Mouse (Mus musculus): Measurements from ENCODE around the gene Eif4b.

Eif4b gene

DNA sequence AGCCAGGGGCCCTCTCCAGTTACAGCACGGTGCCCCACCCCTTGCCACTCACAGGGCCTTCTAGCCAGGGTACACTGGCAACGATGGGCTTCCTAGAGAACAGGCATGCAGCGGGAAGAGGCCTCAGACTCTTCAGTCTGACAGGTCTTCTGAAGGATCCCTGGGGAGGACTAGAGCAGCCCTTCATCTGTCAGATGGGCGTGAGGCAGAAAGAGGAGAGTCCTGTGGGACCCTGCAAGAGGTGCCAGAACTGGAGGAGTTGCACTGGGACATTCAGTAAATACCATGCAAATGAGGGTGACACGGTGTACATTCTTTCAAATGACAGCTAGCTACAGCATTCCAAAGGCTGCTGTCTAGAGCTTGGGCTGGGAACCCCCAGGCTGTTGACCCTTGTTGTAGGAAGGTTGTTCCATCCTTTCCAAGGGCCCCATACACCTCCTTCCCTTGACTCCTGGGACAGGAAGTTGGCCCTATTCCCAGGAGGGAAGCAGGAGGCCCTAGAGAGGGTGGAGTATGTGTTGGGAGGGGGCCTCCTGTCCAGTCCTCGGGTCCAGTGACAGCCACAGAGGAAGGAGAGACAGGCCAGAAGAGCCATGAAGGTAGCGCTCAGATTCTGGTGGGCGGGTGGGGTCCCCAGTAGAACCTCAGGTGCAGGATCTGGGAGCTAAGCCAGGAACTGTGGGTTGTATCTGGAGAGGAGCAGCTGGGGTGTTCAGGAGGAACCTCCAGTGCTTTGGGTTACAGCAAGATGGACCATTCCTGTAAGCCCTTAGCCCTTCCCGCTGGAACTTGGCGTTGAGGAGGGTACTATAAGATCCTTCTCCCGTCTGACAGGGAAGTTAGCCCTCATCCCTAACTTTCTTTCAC lies 28.3 kb downstream of the Eif4b start:
- DNase-seq (ENCODE audit: low read depth, low spot score), result no peak

DNA sequence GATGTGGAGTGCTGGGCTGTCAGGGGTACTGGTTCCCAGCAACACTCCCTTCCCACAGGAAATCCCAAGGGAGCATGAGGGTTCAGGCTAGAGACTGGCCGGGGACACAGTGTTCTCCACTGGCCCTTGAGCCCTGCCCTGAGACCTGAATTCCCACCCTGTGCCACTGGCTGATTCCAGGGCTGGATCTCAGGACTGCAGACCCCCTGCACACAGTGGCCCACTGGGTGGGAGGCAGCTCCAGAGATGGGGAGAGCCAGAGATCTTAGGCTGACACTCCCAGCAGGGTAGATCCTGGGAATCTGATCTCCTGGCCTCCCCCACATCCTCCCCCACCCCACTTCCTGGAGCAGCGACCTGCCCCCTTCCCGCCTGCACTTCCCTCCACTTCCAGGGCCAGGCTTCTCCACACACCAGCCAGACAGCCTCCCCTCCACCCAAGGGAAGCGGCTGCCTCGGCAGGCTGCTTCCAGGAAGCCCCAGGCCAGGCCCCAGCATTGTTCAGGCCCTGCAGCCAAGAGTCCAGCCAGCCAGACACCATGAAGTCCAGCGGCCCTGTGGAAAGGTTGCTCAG lies 29.1 kb downstream of the Eif4b start:
- DNase-seq (ENCODE audit: low read depth, low spot score), result no peak

DNA sequence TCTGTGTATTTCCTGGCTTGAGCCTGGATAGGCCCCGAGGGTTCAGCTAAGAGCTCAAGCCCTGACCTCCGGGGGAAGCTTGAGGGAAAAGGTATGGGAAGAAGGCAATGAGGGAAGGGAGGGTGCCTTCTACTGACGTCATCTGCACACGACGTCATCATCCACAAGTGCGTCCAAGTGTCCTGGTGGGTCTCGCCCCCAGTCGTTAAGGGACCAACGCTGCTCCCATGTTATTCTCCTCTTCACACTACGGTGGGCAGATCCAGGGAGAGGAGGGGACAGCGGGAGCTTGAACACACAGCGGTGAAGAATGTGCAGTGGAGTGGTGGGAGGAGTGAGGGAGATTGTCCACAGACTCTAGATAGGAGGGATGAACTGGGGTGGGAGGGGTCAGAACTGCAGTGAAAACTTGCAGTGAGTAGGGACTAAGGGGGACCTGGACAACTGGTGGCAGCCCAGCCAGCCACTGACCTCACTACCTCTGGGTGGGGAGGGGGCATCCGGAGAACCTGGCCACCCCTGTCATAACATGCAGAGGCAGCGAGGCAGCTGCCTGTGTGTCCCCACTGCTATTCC lies 29.9 kb downstream of the Eif4b start:
- DNase-seq (ENCODE audit: low read depth, low spot score), result no peak

DNA sequence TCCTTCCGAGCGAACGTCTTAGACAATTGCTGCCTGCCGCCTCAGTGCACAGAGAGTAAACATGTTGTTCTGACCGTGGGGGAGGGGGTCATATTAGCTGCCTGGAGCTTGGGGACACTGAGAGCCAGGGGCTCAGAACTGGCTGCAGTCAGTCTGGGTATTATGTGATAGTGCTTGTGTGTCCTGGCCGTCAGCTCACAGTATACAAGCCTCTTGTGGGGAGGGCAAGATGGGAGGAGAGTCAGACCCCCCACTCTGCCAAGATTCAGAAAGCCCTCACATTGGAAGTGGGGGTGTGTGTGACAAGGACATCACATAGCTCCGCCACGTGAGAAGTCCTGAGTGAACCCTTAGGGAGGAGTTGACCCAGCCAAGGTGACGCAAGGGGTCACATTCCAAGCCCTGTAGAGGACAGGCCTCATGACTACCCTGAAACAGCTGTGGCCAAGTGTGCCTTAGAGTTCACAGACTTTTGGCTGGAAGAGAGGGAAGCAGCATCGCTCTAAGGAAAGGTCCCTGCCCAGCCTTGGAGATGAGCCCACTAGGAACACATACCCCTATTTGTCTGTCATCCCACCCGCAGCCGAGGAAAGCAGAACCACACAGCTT lies 30.5 kb downstream of the Eif4b start:
- DNase-seq (ENCODE audit: low read depth, low spot score), result no peak

DNA sequence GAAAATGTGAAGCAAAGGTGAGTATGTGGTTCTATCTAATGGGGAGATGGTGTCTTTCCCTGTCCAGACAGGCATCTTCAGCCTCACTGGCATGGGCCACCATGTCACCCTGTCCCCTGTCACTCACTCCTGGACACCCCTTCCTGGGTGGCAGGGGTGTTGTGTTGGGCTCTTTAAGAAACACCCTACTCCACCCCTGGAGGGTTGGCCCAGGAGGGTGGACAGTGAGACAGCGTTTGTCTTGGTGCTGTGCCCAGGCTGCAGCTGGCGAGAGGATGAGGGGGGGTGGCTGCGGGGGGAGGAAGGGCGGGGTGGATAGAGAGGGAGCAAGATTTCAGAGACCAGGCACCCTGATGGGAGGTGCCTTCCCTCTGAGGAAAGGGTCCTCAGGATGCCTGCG lies 31.8 kb downstream of the Eif4b start:
- DNase-seq (ENCODE audit: low read depth, low spot score), result no peak

DNA sequence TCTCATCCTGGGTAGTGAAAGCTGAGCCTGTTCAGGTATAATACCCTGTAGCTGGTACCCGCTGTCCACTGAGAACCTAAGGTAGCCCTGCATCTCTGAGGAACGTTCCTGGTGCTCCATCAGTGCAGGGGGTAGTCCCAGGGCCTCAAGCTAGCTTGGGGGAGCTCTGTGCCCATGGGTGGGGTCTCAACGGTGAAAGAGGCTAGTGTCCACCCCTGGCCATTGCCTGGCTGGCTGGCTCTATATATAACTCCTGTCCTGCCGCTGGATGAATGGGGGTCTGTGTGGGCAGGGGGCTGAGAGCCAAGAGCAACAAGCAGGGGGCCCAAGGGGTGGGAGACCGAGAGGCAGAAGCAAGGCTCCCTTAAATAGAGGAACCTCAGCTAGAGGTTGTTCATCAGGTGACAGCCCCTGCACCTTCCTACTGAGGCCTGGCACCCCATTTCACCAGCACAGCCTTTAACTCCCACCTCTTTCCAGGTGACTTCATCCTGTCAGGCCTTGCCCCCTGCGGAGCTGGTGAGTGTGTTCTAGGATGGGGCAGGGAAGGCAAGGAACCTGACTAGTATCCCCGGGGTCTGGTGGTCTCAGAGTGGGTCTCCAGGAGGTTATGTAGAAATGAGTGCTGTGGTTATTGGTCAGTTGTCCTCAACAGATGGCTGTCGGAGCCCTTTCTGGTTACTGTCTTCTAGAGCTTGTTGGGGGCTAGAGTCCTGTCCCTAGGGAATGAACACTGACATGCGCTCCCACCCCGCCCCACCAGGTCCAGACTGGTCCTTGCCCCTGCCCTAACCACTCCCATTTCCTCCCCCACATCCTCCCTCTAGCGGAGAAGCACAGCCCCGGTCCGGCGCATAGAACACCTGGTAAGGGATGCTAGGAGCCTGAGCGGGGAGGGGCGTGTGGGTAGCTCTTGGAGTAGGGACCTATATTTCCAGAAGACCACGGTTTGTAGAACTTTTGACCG lies 32.5 kb downstream of the Eif4b start:
- no peak for DNase-seq (ENCODE audit: low read depth, low spot score)

DNA sequence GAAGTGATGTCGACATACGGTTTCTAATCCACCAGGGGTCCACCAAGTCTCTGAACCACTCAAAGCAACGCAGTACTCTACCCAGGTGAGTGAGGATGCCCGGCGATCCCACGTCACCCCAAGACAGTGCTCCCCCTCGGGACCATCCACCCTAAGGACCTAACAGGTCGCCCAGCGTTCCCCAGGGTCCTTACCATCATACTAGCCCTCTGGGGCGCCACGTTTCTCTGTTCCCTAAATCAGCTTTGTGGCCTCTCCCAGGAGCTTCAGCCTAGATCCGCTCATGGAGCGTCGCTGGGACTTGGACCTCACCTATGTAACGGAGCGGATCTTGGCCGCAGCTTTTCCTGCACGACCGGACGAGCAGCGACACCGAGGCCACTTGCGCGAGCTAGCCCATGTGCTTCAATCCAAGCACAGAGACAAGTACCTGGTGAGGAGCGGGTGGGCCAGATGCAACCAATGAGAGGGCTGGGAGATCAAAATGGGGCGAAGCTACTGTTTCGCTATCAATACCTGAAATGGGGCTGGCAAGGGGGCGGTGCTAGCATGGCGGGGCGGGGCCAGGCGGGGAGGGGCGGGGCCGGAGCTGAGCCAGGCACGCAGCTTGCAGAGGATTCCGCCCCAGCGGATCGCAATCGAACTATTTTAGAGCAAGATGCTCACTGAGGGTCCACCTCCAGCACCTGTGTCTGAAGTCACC lies 33.3 kb downstream of the Eif4b start:
- no peak for DNase-seq (ENCODE audit: low read depth, low spot score)

DNA sequence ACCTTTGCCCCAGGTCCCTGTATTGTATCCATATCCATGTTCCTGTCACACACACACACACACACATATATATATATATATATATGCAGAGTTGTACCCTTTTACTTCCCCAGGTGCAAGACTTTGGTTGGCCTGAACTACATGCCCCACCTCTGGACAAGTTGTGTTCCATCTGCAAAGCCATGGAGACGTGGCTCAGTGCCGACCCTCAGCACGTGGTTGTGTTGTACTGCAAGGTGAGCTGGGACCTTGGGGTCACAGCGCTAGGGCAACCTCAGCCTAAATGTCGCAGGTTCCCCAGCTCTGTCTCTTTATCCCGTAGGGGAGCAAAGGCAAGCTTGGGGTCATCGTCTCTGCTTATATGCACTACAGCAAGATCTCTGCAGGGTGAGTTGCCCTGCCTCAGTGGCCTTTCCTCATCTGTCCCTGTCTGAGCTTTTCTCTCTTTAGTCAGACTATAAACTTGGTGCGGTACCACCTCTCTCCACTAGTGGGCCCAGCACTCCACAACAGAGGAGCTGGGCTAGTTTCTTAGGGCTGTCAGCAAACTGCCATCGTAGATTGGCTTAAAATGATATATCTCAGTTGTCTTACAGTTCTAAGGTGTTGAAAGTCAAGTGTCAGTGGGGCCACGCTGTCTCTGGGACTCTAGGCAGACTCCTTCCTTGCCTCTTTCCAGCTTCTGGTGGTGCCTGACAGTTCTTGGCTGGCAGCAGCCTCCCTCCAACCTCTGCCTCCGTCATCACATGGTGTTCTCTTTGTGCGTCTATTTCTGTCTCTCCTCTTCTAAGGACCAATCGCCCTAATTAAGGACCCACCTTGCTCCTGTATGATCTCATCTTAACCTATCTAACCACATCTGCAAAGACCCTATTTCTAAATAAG lies 34.4 kb downstream of the Eif4b start:
- DNase-seq (ENCODE audit: low read depth, low spot score), result peak; percentile 30

DNA sequence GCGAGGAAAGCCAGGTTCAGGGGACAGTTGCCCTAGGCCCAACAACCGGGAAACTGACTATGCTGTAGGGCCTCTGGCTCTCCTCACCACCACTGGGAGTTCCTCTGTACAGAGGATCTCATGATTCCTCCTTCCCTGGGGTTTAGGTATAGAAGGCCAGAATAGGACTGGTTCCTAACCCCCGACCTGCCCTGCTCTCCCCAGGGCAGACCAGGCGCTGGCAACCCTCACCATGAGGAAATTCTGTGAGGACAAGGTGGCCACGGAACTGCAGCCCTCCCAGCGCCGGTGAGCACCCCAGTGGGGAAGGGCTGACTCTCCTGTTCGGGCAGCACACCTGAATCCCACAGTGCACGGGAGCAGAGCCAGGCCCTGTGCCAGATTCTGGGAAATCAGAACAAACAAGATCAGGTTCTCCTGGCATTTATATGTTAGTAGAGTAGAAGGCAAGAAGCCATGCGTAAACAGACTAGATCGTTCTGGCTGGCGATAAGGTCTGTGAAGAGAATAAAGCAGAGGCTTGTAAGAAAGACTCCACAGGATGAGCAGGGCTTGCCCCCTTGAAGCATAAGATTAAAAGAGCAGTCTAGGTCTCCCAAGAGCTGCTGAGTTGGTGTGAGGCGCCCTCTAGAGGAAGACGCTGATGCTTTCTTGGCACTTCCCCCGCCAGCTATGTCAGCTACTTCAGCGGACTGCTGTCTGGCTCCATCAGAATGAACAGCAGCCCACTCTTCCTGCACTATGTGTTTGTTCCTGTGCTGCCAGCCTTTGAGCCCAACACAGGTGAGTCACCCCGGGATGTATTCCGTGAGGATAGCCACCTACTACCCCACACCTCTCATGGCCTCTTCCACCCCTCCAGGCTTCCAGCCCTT lies 35.3 kb downstream of the Eif4b start:
- DNase-seq (ENCODE audit: low read depth, low spot score), result peak; percentile 27

DNA sequence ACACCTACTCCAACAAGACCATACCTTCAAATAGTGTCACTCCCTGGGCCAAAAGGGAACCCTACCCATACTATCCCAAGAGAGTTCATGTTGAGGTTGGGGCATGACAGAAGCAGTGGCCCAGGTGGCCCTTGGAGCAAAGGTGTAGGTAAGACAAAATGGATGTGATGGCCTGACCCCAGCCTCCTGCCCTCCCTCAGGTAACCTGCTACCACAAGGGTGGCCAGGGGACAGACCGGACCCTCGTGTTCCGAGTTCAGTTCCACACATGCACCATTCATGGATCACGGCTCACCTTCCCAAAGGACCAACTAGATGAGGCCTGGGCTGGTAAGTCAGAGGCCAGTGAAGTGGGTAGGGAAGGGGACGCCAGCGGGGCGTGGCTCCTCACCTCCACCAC lies 36.7 kb downstream of the Eif4b start:
- DNase-seq (ENCODE audit: low read depth, low spot score), result no peak

DNA sequence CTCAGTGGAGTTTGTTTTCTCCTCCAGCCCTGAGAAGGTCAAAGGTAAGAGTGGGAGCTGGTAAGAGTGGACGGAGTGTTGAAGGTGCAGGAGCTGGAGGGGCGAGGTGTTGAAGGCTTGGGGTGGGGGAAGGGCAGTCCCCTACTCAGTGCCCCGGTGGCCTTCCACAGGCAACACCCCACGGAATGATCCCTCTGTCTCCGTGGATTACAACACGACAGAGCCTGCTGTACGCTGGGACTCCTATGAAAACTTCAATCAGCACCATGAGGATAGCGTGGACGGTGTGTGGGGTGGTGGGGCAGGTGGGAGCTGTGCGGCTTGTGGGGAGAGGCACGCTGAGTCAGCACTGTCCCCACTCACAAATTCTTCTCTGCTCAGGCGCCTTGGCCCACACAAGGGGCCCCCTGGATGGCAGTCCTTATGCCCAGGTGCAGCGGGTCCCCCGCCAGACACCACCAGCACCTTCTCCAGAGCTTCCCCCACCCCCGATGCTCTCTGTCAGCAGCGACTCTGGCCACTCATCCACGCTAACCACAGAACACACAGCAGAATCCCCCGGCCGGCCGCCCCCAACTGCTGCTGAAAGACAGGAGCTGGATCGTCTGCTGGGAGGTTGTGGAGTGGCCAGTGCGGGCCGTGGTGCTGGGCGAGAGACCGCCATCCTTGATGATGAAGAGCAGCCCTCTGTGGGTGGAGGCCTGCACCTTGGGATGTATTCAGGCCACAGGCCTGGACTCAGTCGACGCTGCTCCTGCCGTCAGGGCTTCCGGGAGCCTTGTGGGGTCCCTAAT lies 37.3 kb downstream of the Eif4b start:
- no peak for DNase-seq (ENCODE audit: low read depth, low spot score)

DNA sequence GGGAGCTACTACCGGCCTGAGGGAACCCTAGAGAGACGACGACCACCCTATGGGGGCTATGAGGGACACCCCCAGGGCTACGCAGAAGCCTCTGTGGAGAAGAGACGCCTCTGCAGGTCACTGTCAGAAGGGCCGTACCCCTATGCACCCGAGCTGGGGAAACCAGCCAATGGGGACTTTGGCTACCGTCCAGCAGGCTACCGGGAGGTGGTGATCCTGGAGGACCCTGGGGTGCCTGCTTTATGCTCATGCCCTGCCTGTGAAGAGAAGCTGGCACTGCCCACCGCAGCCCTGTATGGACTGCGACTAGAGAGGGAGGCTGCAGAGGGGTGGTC lies 37.9 kb downstream of the Eif4b start:
- DNase-seq (ENCODE audit: low read depth, low spot score), result no peak

DNA sequence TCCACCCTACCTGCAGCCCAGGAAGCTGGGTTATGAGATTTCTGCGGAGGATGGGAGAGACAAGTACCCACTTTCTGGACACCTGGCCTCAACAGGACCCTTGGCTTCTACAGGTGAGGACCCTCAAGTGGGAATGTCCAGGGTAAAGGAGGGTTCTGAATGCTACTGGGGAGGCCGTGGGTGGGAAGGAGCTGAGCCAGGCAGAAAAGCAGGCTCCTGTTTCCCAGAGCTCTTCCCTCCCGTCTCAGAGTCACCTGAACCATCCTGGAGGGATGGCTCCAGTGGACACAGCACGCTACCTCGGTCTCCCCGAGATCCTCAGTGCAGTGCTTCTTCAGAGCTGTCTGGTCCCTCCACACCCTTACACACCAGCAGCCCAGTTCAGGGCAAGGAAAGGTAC lies 38.6 kb downstream of the Eif4b start:
- DNase-seq (ENCODE audit: low read depth, low spot score), result no peak

DNA sequence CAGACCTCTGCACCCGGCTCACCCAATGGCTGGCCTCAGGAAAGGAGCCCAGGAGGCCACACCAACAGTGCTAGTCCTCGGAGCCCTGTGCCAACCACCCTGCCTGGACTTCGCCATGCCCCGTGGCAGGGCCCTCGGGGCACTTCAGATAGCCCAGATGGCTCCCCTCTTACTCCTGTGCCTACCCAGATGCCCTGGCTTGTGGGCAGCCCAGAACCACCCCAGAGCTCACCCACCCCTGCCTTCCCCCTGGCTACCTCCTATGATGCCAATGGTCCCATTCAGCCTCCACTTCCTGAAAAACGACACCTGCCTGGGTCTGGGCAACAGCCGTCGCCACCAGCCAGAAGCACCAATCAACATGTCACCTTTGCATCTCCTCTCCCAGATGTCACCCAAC lies 39.3 kb downstream of the Eif4b start:
- no peak for DNase-seq (ENCODE audit: low read depth, low spot score)

DNA sequence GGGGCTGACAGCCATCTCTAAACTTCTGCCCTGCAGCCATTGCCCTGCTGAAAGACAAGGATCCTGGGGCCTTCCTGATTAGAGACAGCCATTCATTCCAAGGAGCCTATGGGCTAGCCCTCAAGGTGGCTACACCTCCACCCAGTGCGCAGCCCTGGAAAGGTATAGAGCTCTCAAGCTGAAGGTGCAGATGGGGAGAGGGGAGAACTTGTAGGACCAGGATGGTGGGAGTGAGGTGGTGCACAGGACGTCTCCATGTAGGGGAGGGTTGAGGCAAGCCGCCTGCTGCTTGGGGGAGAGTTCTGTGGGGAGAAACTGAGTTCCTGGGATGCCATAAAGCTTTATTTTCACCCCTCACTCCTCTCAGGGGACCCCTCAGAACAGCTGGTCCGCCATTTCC lies 40.1 kb downstream of the Eif4b start:
- DNase-seq (ENCODE audit: low read depth, low spot score), result no peak

DNA sequence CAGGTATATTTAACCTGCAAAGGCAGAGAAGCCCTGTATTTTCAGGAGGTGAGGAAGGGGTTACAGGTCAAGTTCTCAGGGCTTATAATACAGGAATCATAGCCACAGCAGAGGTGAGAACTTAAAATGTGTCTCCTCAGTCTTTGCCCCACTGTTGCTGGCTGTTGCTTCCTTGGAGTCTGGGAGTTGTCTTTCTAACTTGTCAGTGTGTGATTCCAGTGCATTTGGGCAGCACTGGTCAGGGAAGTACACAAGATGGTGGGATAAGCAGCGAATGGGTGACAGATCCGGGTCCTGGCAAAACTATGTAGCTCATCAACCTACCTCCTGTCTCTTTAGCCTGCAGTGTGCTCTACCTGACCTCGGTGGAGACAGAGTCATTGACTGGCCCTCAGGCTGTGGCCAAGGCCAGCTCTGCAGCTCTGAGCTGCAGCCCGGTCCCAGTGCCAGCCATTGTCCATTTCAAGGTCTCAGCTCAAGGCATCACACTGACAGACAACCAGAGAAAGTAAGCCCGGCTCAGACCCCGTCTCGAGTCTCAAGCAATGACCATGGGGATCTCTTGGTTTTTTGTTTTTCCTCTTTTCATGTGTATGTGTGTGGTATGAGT lies 41.2 kb downstream of the Eif4b start:
- no peak for DNase-seq (ENCODE audit: low read depth, low spot score)

DNA sequence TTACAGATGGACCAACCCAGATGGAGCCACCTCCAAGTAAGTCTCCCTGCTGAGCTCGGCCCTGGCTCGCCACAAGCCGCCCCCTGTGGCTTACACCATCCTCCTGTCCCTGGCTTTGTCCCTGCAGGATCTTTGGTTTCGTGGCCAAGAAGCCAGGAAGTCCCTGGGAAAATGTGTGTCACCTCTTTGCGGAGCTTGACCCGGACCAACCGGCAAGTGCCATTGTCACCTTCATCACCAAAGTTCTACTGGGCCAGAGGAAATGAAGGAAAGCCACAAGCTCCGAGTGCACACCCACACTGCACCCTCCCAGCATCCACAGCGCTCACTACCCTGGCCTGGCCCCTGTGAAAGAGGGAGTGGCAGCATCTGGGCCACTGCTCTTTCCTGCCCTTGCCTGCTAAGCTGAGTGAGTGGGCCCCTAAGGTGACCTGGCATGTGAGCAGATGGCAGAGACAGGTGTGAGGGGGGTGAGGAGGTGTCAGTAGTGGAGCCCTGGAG lies 42.2 kb downstream of the Eif4b start:
- no peak for DNase-seq (ENCODE audit: low read depth, low spot score)
